Mouse (Mus musculus) kidney, adult 8-10 months (tissue): ENCODE results near the gene Slfn9.
"Not testable (repeated sequence)": the region's sequence is repeated elsewhere in the genome, so short reads cannot be mapped to it uniquely, and the experiment has no call there.

Experiments
- DNase-seq, 2 experiments: peaks; one replicate each; pipeline ENCODE4 v3.0.0; 2022

Slfn9 gene

GRCm38 (mm10) chr11:82954631-82955030 lies 37.0 kb downstream of the Slfn9 start:
- no peak for DNase-seq

- DNase-seq: peak in 1 of 2 experiments; percentile 8
These were observed 38.8 kb downstream of the Slfn9 start for GRCm38 (mm10) chr11:82952612-82953542.

GRCm38 (mm10) chr11:82951865-82952611 lies 39.6 kb downstream of the Slfn9 start:
- DNase-seq: peak; percentile 64 to 69

GRCm38 (mm10) chr11:82950736-82951481 lies 40.7 kb downstream of the Slfn9 start, which contains the start of gene Slfn5:
Slfn5 (plus strand) TSS chr11:82951349.
- peak; percentile 58 to 62 for DNase-seq

GRCm38 (mm10) chr11:82949036-82949435 lies 42.6 kb downstream of the Slfn9 start:
- DNase-seq: peak; percentile 28 to 65

- DNase-seq: no peak
These were observed 44.2 kb downstream of the Slfn9 start for GRCm38 (mm10) chr11:82947457-82947856.

GRCm38 (mm10) chr11:82945636-82946035 lies 46.0 kb downstream of the Slfn9 start:
- DNase-seq: no peak

- DNase-seq: no peak
These were observed 48.3 kb downstream of the Slfn9 start for GRCm38 (mm10) chr11:82943336-82943735.

GRCm38 (mm10) chr11:82933186-82933585 lies 58.4 kb downstream of the Slfn9 start:
- no peak for DNase-seq

GRCm38 (mm10) chr11:82931671-82932450 lies 59.8 kb downstream of the Slfn9 start:
- DNase-seq: not testable (repeated sequence)

- not testable (repeated sequence) for DNase-seq
These were observed 60.5 kb downstream of the Slfn9 start for GRCm38 (mm10) chr11:82931161-82931560.

GRCm38 (mm10) chr11:82930391-82930955 lies 61.2 kb downstream of the Slfn9 start:
- not testable (repeated sequence) for DNase-seq

- no peak for DNase-seq
These were observed 62.0 kb downstream of the Slfn9 start for GRCm38 (mm10) chr11:82929633-82929950.

GRCm38 (mm10) chr11:82928897-82929632 lies 62.6 kb downstream of the Slfn9 start:
- no peak for DNase-seq
